Mouse (Mus musculus) liver, adult 2 months (tissue): ENCODE results near the gene Ift88. TPM values are rescaled to one million over a fixed set of nuclear protein-coding genes. Genes with fewer than 3 reads are reported as not detected.

Source experiments
- DNase-seq: peaks from one replicate; pipeline ENCODE4 v3.0.0-alpha.2; 2011; ENCODE audit warnings: low read depth, low spot score; ENCODE audit errors: extremely low read depth
- H3K27ac ChIP-seq: fragments of 200-500 bp; replicated peaks from 2 replicates; pipeline ENCODE4 v1.5.1; 2012; ENCODE audit warnings: low read depth, mild to moderate bottlenecking, control low read depth, inconsistent platforms, low read length; ENCODE audit not compliant: insufficient read depth
- H3K27me3 ChIP-seq: fragments of 200-500 bp; 2 replicates; pipeline ENCODE4 v1.6.1; 2012; ENCODE audit warnings: mild to moderate bottlenecking, moderate library complexity, low read length, inconsistent platforms; ENCODE audit not compliant: control insufficient read depth, insufficient read depth
- H3K36me3 ChIP-seq: fragments of 200-500 bp; 2 replicates; pipeline ENCODE4 v1.6.1; 2012; ENCODE audit warnings: low read length, inconsistent platforms; ENCODE audit not compliant: control insufficient read depth, insufficient read depth
- H3K4me1 ChIP-seq: fragments of 200-500 bp; 2 replicates; pipeline ENCODE4 v1.6.1; 2011; ENCODE audit warnings: low read length; ENCODE audit not compliant: control insufficient read depth, insufficient read depth
- H3K4me3 ChIP-seq: fragments of 200-500 bp; 2 replicates; pipeline ENCODE4 v1.5.1; 2011; ENCODE audit warnings: low read depth, mild to moderate bottlenecking, control low read depth, low read length, moderate library complexity; ENCODE audit not compliant: insufficient read depth
- H3K79me2 ChIP-seq: fragments of 200-500 bp; 2 replicates; pipeline ENCODE4 v1.6.1; 2012; ENCODE audit warnings: inconsistent platforms, mild to moderate bottlenecking, low read length, moderate library complexity; ENCODE audit not compliant: control insufficient read depth, insufficient read depth
- H3K9ac ChIP-seq: fragments of 200-500 bp; 2 replicates; pipeline ENCODE4 v1.6.1; 2012; ENCODE audit warnings: low read depth, mild to moderate bottlenecking, control low read depth, inconsistent platforms, low read length
- CTCF ChIP-seq: fragments of 200-500 bp; IDR thresholded peaks from 2 replicates; pipeline ENCODE4 v1.5.1; 2011; ENCODE audit warnings: low read depth, low read length, control low read depth
- POLR2A ChIP-seq: fragments of 200-500 bp; IDR thresholded peaks from 2 replicates; pipeline ENCODE4 v1.6.1; 2011; ENCODE audit warnings: low read length, control low read depth; ENCODE audit not compliant: insufficient read depth; ENCODE audit errors: extremely low read depth
- WGBS: fragments of 180-500 bp; shearing (Covaris S2); methylation state at CpG from one replicate; pipeline ENCODE4 v1.1.7; 2018; 5-methylcytosine and 5-hydroxymethylcytosine counted together
- polyA plus RNA-seq: library from polyadenylated mRNA; depleted of rRNA; stranded (reverse); fragments of >200 nt; gene quantifications from 2 replicates; pipeline ENCODE4 v1.2.3, GENCODE M21; 2012
- total RNA-seq: library from RNA; depleted of rRNA; stranded (reverse); fragments of >200 nt; gene quantifications from 2 replicates; pipeline ENCODE4 v1.2.3, GENCODE M21; 2014

Gene Ift88
- total and polyA plus RNA-seq, 2 experiments, result 2.5 to 6.0 TPM

DNA sequence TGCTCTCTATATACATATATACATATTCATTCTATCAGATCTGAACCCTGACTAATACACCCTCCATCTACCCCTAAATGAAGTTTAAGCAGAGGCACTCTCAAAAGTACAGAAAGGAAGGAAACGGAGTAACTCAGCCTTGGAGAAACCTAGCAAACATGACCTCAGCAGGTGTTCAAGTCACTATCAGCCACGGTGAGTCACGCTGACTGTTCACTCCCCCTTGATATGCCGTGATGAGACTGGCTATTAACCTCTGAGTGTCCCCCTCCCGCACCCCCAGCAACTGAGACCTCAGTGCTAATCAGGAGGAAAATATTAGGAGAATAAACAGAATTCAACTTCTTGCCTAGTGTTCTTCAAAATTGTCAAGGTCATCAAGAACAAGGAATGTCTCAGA lies 38.2 kb upstream of the Ift88 start:
- H3K27me3 ChIP-seq, result no peaks in the 10 kb centered on the region
- H3K4me3 ChIP-seq, result no peak overlapping the region
- WGBS, result 89% methylated on average over 5 of the region's 5 CpGs
- no peak overlapping the region for H3K27ac ChIP-seq
- H3K4me1 ChIP-seq, result peaks cover 3% of the 10 kb centered on the region; the same call in 1 of the 2 replicates
- no peaks in the 10 kb centered on the region for H3K79me2 ChIP-seq
- TF ChIP-seq CTCF, result no peak
- no peak for TF ChIP-seq POLR2A
- H3K36me3 ChIP-seq, result peaks cover 2% of the 10 kb centered on the region; the same call in 1 of the 2 replicates
- H3K9ac ChIP-seq, result no peak overlapping the region
- no peak for DNase-seq

- WGBS, result 38% methylated on average over 14 of the region's 14 CpGs
- no peaks in the 10 kb centered on the region for H3K79me2 ChIP-seq
- peaks cover 3% of the 10 kb centered on the region; the same call in 1 of the 2 replicates for H3K4me1 ChIP-seq
- peak overlapping the region; percentile 23; the same call in 1 of the 2 replicates for H3K9ac ChIP-seq
- H3K27ac ChIP-seq, result peak overlapping the region; percentile 70
- H3K4me3 ChIP-seq, result peak overlapping the region; percentile 31; the same call in 1 of the 2 replicates
- DNase-seq, result peak; percentile 74
- H3K27me3 ChIP-seq, result no peaks in the 10 kb centered on the region
- no peaks in the 10 kb centered on the region; the same call in 1 of the 2 replicates for H3K36me3 ChIP-seq
- no peak for TF ChIP-seq POLR2A
- TF ChIP-seq CTCF, result no peak
These were observed 36.9 kb upstream of the Ift88 start for GRCm38 (mm10) chr14:57386758-57387561.

GRCm38 (mm10) chr14:57391621-57392020 lies 32.2 kb upstream of the Ift88 start:
- no peaks in the 10 kb centered on the region for H3K79me2 ChIP-seq
- H3K9ac ChIP-seq, result no peak overlapping the region
- no peaks in the 10 kb centered on the region for H3K36me3 ChIP-seq
- 78% methylated on average over 4 of the region's 4 CpGs for WGBS
- TF ChIP-seq CTCF (no peak), POLR2A (no peak)
- no peaks in the 10 kb centered on the region for H3K27me3 ChIP-seq
- no peak overlapping the region for H3K27ac ChIP-seq
- H3K4me3 ChIP-seq, result no peak overlapping the region
- peaks cover 3% of the 10 kb centered on the region; the same call in 1 of the 2 replicates for H3K4me1 ChIP-seq
- no peak for DNase-seq

DNA sequence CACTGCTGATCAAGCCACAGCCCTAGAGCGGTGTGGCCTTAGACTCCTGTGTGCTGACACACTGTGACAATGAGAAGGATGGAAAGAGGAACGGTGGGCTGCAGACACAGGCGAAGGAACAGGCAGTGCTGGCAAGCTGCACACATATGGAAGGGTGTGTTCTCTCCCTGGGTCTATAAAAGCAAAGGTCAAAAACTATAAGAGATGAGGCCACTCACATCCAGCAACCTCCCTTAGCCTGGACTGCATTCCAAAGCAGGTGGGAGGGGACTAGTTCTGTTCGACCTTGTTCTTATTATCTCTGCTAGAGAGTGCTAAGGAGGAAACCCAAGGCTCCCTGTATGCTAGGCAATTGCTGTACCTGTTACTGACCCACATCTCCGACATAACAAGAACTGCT lies 31.6 kb upstream of the Ift88 start:
- whole genome bisulfite sequencing, result 76% methylated on average over 5 of the region's 5 CpGs
- no peak overlapping the region for H3K4me3 ChIP-seq

DNA sequence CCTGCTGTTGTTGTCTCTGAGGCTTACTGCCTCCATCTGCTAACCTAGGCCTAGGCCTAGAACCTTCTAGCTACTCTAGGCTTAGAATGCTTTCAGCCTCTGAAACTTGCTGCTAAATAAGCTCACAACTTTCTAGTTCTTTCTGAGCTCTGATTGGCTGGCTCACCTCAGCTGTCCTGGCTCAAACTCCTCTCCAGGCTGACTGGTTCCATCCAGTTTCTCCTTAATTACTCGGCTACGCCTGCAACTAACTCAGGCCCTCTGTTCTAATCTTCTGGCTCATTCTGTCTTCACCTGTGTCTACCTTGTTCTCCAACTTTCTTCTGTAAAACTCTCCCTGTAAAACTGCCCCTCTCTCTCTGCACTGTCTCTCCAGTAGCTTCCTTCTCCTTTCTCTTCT lies 28.4 kb upstream of the Ift88 start:
- WGBS, result 92% methylated on average over 2 of the region's 2 CpGs
- H3K4me3 ChIP-seq, result no peak overlapping the region
- no peak overlapping the region for H3K27ac ChIP-seq
- H3K27me3 ChIP-seq, result no peaks in the 10 kb centered on the region
- no peak overlapping the region for H3K9ac ChIP-seq
- no peak for TF ChIP-seq POLR2A
- TF ChIP-seq CTCF, result no peak
- H3K36me3 ChIP-seq, result no peaks in the 10 kb centered on the region
- H3K79me2 ChIP-seq, result no peaks in the 10 kb centered on the region
- DNase-seq, result no peak
- H3K4me1 ChIP-seq, result peaks cover 2% of the 10 kb centered on the region; the same call in 1 of the 2 replicates

More for the DNA sequence above, 31.6 kb upstream of the Ift88 start:
- TF ChIP-seq POLR2A (no peak), CTCF (no peak)
- no peak for DNase-seq
- Histone ChIP-seq H3K27ac (no peak overlapping the region), H3K4me1 (no peaks in the 10 kb centered on the region), H3K27me3 (no peaks in the 10 kb centered on the region), H3K36me3 (no peaks in the 10 kb centered on the region), H3K79me2 (no peaks in the 10 kb centered on the region), H3K9ac (no peak overlapping the region)

- Histone ChIP-seq H3K27me3 (no peaks in the 10 kb centered on the region), H3K36me3 (no peaks in the 10 kb centered on the region), H3K27ac (no peak overlapping the region), H3K4me1 (peaks cover 2% of the 10 kb centered on the region; the same call in 1 of the 2 replicates), H3K79me2 (no peaks in the 10 kb centered on the region), H3K9ac (no peak overlapping the region), H3K4me3 (no peak overlapping the region)
- peak; percentile 69 for DNase-seq
- TF ChIP-seq POLR2A (no peak), CTCF (no peak)
- WGBS, result 75% methylated on average over 5 of the region's 5 CpGs
These were observed 26.6 kb upstream of the Ift88 start for GRCm38 (mm10) chr14:57397221-57397620.
